Mouse (Mus musculus) retina, postnatal 1 day (tissue): Measurements from ENCODE around the gene Sytl4.

Experiments
- DNase-seq: peaks from one replicate; pipeline ENCODE4 v3.0.0-alpha.2; 2012

Gene Sytl4

DNA sequence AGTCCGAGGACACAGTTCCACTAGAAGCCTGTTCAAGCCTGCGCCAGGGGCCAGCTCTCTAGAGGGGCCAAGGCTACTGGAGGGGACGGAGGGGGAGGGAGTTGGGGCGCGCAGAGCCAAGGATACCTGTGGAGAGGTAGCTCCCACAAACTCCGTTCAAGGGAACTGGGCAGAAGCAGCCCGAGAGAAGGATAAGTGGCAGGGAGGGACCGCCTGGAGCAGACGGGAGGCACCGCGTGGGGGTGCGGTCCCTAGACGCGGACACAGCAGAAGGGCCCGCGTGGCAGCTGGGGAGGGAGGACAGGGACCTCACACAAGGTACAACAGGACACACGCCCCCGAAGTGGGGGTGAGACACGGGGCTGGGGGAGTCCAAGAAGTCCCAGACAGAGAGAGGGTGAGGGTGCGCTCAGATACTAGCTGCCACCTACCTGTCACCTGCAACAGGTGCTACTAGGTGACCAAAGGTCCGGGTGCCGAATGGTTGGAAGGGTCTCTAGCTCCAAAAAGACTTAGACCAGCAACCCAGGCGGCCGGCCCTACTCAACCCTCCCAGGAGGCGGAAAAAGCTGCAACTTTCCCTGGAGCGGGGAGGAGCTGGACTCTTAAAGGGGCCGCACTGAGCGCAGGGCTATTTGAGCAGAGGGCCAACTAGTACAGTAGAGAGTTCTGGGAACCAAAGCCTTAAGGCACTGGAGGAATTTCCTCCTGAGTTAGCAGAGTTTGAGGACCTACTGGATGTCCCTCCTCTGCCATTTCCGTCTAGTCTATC, at the start of gene Sytl4:
Gene Sytl4 (minus strand): TSS at position 582 of the 772 bp plus-strand sequence.
- peak; percentile 41 for DNase-seq

DNA sequence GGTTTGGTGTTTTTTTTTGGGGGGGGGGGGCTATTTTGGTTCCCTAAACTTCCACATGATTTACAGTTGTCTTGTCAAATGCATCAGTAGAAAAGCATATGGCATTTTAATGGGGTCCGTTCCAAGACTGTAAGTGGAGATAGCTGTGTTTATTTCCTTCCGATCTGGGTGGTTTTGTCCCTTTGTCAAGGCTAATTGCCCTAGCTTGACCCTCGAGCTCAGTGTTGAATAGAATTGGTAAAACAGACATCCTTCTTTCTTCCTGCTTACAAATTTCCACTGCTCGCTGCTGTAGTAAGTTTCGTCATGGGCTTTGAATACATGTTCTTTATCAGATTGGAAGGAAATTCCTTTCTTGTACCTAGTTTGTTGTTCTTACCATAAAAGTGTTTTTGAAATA, 39.1 kb upstream of the Sytl4 start:
- no peak for DNase-seq

DNA sequence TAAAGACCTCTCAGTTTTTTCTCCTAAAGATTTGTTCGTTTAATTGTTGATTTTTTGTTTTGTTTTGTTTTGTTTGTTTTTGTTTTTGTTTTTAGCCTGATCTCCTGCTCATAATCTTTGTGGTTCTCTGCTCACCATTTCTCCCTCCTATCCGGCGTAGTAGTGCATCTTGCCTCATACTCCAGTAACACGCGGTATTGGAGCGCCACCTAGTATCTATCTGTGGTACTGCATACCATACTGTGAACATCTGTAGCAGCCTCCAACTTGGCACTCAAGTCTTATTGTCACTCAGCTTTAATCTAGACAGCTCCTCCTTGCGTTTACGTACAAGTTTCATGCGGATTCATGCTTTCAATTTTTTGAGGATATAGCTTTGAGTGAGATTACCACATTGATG, 37.4 kb upstream of the Sytl4 start:
- peak; percentile 76 for DNase-seq

DNA sequence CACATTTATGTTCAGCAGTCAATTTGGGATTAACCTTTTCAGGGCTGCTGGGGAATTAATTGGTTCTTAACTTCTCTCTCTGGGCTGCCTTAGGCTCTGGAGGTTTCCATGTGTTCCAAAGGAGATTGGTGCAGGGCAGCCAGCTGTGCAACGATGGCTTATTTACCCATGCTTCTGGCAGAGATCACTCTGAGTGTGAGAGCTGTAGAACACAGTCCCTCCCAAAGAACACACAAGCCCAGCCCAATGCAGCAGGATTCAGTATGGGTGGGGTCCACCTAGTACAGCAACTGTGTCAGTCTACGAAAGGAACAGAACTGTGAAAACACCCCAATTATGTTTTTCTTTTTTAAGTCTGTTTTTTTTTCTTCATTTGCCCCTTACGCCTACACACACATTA, 14.3 kb upstream of the Sytl4 start:
- DNase-seq, result no peak

DNA sequence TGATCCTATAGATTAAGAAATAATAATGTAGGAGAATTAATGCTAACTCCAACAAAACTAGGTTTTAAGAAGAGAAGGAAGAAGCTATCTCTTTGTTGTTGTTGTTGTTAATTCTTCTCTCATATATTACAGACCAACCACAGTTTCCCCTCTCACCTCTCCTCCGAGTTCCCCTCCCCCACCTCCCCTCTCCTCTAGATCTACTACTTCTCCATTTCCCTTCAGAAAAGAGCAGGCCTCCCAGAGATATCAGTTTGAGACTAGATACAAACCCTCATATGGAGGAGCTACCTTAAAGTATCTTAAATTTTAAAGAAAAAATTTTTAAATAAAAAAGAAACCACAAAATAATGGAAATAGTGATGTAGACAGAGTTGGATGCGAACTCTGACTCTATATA, 17.0 kb downstream of the Sytl4 start:
- DNase-seq, result no peak

DNA sequence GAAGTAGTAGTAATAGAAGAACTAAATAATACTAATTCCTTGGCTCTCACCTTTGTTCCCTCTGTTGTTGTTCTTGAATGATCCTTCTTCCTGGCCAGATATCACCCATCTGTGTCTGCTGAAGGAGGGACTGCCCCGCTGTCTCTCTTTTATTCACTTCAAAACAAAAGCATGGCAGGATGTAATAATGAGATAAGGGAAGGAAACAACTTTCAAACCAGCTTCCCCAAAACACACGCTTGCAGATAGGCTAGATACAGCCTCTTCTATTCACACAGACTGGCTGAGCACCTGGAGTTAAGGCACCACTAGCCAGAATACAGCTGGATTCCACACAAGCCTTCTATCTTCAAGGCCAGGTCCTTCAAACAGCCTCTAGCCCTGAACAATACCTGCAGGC, 21.0 kb downstream of the Sytl4 start:
- DNase-seq, result no peak

DNA sequence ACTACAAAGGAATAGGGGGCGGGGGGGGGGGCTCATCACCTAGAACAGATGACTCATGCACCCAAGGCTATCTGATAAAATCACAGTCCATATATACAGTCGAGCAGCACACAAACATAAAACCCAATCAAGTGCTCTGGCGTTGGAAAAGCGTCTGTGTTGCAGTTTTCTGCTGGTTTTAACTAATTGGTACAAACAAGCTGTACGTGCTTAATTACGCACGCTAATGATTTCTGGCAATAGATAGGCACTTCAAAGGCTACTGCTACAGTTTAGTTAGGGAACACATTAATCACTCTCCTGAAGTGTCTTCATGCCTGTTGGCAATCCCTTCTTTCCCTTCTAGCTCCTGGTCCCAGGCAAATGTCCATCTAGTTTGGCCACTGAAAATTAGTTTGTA, 27.0 kb downstream of the Sytl4 start:
- DNase-seq, result peak; percentile 26

DNA sequence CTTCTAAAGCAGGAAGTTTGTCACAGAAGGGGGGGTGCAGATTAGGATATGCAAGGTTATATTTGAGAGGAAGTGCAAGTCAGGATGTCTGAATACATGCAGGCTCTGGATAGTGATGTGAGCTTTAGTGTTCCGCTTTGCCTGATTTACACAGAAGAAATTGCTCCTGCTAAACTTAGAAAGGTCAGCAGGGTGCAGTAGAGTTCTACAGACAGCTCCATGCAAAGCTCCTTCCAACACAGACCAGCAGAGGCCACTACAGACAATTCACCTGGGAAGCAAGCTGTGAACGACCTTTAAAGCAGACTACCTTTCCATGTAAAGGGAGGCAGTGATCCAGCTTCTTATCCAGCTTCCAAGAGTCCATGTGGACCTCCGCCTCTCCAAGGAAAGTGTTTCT, 34.2 kb downstream of the Sytl4 start:
- DNase-seq, result peak; percentile 70

DNA sequence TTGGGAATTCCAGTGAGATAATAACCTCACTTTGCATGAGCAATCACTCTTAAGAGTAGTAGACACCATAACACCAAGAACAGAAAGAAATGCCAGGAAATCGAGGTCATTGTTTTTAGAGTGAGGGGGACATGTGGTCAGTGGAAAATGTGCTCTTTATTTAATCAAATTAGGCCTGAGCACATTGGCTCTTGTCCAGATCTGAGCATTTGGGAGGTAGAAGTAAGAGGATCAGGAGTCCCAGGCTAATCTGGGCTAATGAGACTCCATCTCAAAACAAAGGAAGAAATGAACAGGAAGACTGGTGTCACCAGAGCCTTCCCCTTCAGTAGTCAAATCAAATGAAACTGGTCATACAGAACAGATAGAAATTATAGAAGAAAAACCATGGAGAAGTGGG, 42.1 kb downstream of the Sytl4 start:
- DNase-seq, result peak; percentile 90

DNA sequence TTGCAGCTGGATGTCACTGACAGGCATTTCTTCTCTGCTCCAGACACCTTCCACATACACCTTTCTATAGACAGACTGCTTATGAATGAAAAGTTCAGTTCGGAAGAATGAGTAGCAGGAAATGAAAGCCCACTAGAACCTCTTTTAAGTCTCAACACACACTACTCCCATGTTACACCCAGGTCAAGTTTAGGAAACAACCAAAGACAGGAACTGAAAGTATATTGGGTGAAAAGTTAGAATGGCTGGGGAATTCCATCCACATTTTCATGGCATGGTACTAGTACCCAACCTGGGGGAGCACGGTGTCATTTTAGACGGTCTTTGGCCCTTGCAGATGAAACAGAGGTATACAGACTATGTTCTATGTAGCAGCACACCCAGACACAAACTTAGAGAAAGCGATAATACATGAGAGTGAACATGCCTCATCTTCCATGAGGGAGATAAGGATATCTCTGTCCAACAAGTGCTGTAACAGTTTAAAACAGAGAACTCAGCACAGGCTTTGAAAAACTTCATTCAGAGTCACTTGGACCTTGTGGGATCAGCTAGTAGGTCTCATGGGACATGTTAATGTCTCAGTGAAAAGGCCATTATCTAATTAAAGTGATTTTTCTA, 44.9 kb downstream of the Sytl4 start:
- DNase-seq, result no peak

DNA sequence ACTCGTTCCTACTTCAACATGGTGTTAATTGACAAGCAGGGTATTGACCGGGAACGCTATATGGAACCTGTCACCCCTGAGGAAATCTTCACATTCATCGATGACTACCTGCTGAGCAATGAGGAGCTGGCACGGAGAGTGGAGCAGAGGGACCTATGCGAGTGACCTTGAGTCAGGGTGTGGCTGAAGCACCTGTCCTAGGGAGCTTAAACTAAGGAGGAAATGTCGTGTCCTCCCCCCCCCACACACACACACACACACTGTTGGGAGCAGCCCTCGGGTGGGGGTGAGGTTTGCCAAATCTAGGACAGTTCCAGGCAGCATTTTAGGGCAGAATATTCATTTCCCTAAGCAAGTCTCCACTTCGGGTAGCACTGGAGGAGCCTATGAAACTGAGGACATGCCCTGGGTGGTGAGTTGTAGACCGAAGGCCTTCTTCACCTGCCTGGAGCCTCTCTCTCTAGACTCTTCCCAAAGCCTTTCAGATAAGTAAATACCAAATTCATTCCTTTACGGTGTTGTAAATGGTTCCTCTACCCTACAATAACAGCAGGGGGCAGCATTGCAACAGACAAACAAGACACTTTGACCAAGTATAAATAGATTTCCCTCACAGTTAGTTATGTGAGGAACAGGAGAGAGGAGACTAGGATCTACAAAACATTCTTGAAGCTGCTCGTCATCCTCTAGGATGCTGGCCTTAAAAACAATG, 50.2 kb downstream of the Sytl4 start:
- DNase-seq, result peak; percentile 60

DNA sequence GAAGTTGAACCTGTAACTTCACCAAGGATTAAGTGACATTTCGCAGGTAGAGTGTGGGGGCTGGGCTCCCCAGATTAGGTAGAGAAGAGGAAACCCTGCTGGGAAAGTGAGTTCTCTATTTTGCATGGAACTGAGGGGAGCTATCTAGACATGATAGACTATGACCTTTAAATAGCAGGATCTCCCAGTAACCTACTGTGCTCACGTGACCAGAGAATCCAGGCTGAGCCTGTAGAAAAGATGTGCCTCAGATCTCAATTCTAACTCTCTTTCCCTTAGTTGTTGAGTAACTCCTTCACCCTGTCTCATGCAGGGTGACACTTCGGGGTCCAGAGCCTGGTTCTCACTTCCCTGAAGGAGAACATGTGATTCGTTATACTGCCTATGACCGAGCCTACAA, 54.9 kb downstream of the Sytl4 start:
- no peak for DNase-seq

DNA sequence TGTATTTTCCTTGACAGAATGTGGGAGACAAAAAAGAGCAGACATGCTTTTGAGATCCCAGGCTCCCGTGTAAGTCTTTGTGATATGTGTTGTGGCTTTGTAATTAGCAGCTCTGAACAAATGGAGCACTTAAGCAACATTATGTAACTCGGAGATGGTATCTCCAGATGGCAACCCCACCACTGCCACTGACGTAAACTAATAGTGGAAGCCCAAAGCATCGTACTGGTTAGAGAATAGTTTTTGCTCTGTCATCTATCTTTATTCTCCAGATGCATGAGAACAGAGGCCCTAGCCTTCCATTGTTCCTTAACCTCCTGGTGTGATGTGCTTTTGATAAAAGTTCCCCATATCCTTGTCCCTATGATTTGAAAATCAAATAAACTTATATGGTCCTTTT, 60.4 kb downstream of the Sytl4 start:
- no peak for DNase-seq

DNA sequence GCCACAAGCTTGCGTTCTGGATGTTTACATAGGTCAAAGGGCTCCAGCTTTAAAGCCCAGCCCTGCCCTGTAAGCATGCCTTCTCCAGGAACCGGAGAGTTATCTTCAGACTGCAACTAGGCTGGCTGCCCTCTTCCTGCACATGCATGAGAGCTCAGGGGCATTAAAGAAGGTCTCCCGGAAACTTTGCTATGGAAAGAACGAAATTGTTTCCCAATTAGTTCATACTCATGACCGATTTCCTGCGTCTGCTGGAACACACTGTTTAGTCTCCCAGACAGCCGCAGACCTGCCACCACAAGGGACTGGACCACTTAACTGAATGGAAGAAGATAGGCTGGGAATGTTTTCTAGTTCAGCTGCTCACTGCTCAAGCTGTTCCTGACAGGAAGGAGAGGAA, 67.4 kb downstream of the Sytl4 start:
- no peak for DNase-seq

DNA sequence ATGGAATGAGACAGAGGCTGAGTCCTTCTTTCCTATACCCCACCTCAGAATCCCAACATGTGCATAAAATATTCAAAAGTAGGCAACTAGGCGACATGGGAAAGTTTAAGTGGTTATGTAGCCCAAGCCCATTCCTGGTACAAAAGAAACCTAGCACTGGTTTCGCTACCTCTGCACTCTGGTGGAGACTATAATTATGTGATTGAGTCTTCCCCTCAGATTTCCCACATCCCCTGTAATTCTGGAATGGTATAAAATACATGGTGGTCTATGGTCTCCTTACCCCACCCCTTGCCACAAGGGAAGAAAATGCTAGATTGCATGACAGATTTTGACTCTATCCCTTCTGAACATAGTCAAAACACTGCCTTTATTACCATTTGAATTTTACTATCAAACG, 68.6 kb downstream of the Sytl4 start:
- DNase-seq, result no peak

DNA sequence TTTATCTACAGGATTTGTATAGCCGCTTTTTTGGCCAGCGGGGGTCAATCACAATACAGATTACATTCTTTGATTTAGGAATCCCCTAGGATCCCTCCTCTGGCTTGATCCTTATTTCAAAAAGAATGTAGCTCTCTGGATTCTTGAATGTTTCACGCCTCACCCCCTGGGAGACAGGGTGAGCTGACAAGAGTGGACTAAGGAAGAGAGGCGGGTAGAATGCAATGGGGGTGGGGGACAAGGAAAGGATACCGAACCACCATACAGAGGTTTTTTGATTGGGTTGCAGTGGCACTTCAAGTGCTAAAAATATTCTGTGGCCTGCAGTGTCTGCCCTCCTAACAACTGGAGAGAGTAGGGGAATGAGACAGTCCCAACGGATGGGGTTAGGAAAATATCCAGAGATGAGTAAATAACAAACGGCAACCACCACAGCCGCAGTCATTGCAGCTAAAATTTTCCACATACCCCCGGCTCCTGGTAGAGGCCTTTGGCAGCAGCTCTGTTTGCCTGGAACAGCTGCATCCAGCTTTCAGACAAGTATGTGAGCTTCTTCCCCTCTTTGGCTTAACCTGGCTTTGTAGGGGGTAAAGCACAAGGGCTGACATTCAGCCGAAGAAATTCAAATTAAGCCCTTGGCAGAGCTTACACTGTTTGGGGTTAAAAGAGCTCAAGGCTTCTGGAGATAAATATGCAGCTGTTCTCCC, 70.1 kb downstream of the Sytl4 start:
- no peak for DNase-seq

DNA sequence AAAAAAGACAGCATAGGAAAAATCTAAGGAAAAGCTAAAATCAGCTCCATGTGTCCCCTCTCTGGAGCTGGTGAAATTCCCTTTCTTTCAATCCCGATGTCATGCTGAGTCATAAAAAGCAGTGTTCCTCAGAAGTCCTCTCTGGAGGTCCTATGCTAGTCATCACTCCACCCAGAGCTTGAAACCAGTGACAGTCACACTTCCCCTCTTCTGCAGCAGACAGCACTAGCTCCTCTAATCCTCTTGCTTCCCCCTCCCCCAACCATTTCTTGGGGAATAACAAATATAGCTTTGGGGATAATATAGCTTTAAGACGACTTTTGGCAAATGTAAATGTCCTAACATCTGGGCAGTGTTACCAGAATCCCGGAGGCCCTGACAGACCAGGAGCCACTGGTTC, 73.4 kb downstream of the Sytl4 start, which contains the start of gene Srpx2:
Gene Srpx2 (plus strand): TSS at position 166 of the 400 bp plus-strand sequence.
- DNase-seq, result no peak

DNA sequence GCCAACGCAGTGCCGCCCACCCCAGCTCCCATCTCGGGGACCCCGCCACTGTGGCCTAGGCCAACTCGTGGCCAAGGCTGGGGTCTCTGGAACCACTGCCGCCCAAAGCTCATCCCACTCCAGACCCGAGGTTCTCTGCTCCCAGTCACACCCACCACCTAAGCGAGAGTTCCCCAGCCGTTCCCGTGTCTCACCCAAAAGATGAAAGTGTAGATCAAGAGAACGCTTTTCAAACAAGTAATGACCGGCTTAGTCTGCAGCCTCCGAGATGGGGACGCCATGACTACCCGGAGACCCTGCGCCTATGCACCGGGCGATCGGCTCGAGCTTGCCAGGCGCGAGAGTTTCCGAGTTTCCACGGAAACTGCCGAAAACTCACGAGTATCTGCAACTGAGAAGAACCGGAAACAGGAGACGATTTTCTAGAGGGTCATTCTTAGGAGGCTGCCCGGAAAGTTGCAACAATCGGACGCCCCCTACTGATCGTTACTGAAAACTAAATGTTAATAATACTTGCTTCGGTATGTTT, 83.5 kb downstream of the Sytl4 start, which contains the start of gene Tspan6:
Gene Tspan6 (minus strand): TSS at position 416 of the 529 bp plus-strand sequence.
- DNase-seq, result peak; percentile 91

DNA sequence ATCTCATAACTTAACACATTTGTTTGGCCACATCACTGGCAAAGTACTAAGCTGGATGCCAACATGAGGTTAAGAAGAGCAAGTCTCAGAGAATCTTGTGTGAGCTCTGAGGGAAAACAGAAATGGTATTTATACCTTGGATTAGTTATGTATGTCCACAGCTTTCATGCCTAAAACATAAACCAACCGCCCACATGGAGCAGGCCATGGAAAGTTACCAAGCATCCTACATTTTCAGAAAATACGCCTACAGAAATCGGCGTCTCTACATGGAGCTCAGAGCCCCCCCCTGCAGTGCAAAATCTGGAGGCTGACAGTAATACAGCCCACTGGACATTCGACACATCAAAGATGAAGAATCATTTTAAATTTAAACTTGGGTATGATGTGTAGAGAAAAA, 93.5 kb downstream of the Sytl4 start:
- DNase-seq, result no peak

DNA sequence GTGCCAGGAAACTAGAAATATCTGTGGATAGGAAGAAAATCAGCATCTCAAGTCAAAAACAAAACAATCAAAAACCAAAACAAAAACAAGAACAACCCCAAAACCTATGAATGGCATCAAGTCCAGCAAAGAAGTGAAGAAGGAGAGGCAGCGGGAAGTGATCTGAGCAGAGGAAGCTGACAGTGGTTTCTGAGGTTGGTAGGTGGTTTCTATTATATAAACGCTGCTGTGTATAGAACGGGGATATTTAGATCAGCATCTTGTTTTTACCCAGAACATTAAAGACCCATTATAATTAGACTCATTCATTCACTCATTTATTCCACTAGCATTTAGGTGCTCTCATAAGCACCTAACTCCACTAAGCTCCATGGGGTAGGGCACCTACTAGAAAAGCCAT, 94.3 kb downstream of the Sytl4 start:
- DNase-seq, result no peak
